Mouse (Mus musculus) c-Kit-positive CD71-positive TER-119-positive erythroid progenitor cells, embryonic 14.5 days (primary cell): Measurements from ENCODE around the gene 4932438H23Rik.

Experiments
- DNase-seq: peaks from one replicate; pipeline ENCODE4 v3.0.0-alpha.2; 2013; ENCODE audit warnings: low spot score

The 4932438H23Rik gene

DNA sequence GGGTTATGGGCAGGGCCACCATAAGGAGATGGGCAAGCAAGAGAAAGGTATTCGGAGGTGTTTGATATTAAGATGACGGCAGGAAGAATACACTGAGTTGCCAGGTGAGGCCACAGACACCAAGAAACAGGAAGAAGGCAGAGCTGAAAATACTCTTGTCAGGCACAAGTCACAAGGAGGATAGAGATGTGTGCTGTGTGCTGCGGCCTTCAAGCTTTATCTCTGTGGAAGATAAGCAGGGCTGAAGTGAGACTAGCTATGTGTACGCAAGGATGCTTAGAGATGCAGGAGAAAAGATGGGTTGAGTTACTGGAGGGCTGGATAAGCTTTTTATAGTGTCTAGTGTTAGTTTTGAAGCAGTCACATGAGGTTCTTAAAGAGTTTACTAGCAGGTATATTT, 37.7 kb downstream of the 4932438H23Rik start:
- DNase-seq: peak; percentile 30

GRCm38 (mm10) chr16:91056043-91056821, 38.7 kb downstream of the 4932438H23Rik start:
- DNase-seq: peak; percentile 76

GRCm38 (mm10) chr16:91055150-91055549, 39.8 kb downstream of the 4932438H23Rik start:
- no peak for DNase-seq

DNA sequence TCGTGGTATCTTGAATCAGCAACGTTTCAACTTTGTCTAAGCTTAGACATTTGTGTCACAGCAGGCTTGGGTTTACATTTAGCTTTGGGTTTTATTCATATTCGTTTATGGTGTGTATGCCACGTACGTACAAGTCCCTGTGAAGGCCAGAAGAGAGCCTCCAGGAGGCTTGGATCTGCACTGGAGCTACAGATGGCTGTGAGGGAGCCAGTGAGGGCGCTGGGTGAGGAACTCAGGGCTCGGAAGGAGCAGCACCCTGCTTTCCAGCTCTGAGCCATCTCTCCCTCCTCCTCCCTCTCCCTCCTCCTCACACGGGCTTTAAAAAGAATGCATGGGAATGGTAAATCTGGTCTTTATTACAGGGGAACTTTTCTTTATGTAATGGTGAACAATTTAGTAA, 41.3 kb downstream of the 4932438H23Rik start:
- DNase-seq: no peak

DNA sequence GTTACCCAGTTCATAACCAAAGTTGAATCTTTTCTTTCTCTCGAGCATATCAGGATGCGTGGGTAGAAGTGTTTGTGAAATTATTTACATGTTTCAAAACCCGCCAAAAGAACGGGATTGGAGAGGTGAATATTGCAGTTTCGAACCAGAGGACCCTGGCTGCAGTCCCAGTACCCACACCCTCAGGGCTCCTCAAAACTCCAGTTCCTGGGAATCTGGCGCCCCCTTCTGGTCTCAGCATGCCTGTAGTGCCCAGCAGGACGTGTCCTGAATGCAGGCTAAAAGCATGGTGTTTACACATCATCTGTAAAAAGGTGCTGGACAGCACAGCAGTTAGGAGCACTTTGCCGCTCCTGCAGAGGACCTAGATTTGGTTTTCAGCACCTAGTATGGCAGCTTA, 49.4 kb downstream of the 4932438H23Rik start:
- DNase-seq: peak; percentile 52

DNA sequence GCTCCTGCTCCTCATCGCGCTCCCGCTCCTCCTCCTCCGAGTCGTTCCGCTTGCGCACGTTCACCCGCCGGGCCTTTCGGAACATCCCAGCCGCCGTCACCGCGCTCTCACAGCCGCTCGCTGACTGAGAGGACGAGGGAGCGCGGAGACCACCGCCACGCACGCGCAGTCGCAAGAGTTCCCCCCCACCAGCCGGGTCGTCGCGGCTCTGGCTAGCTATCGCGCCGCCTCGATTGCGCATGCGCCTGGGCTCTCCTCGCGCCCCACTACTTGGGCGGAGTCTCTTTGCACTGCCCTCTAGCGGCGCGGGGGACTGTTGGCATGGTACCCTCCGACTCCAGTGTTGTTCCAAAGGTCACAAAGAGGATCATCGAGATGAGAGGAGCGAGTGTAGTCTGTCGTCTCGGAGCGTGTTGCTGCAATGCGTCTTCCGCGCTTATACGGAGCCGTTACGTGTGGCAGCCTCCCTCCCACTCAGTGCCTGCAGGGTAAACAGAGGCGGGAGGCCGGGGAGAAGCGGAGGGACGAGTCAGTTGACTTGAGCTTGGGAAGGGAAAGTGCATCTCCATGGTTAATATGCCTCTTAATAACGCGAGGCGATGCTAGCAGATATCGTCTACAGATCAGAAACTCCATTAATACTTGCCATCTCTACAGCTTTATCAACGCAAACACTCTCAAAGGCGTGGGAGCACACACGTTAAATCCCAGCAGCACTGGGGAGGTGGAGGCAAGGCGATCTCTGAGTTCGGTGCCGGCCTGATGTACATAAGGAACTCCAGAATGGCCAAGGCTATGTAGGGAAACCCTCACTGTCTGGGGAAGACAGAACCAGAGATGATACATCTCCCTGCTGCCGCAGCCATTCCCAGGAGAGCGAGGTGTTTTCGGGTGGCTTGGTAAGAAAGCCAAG, 50.4 kb downstream of the 4932438H23Rik start, which contains the start of gene Paxbp1:
Gene Paxbp1 (minus strand): TSS at position 274 of the 913 bp plus-strand sequence.
- peak; percentile 99 for DNase-seq

DNA sequence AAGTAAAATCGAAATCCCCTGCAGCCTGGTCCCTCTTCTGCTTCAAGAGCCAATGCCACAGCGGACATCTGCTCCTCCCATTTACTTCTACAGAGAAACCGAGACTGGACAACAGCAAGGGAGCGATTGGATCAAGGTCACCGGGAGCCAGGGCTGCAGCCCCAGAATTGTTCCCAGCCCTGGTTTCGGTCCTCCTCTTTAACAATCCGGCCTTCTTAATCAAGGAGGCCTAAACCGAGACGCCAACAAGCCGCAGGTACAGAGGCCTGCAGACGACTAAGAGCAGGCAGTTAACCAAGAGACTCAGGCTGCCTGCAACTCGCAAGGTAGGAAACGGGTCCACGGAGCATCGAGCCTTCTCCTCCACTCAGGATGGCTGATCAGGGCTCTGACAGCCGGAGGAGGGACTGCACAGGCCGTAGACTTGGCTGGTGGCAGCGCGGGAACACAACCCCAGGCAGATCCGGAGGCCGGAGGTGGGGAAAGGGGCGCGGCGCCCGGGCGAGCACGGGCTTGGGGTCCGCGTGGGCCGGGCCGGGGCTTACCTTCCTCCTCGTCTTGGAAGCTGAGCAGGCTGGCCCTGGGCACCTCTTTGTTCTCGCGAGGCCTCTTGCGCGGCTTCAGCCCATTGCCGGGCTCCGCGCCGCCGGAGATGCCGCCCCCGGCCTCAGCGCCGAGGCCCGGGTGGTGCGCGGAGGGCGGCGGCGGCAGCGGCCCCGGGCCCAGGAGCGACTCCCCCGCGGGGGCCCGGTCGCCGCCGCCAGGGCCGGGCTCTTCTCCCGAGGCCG, 51.3 kb downstream of the 4932438H23Rik start:
- peak; percentile 37 for DNase-seq

- DNase-seq: no peak
Measured at GRCm38 (mm10) chr16:91042640-91043039, 52.3 kb downstream of the 4932438H23Rik start.

DNA sequence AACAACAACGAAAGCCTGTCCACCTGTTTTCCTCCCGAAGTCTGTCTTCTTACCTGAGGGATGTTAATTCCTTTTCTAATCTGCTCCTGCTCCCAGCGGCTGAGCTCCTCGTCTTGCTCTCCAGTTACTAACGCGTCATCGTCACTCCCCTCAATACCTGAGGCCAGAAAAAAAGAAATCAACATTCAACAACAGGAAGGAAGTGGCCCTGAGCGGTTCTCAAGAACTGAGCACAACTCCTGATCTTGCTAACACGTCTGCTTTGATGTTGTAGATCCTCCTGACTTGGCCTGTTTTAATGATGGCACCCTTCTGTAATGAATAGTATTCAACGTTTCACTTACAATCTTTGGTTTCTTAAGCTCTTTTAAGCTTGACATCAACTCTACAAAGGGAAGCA, 59.1 kb downstream of the 4932438H23Rik start:
- DNase-seq: no peak

DNA sequence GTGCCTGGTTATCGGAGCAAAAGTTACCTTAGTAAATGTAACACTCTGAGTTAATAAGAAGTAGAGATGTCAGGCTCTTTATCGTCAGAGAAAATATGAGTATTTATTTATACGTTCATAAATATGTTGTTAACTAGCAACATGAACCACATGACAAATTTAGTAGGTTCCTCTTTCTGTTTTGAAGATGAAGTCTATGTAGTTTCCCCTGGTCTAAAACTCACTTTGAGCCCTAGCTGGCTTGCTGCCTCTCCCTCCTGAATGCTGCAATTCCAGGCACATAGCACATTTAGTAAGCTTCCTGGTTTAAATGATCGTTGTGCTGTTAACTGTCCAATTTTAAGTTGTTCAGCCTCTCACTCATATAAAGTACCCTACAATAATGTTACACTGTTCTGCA, 64.2 kb downstream of the 4932438H23Rik start:
- DNase-seq: no peak

- DNase-seq: no peak
Measured at GRCm38 (mm10) chr16:91029901-91030300, 65.0 kb downstream of the 4932438H23Rik start.

DNA sequence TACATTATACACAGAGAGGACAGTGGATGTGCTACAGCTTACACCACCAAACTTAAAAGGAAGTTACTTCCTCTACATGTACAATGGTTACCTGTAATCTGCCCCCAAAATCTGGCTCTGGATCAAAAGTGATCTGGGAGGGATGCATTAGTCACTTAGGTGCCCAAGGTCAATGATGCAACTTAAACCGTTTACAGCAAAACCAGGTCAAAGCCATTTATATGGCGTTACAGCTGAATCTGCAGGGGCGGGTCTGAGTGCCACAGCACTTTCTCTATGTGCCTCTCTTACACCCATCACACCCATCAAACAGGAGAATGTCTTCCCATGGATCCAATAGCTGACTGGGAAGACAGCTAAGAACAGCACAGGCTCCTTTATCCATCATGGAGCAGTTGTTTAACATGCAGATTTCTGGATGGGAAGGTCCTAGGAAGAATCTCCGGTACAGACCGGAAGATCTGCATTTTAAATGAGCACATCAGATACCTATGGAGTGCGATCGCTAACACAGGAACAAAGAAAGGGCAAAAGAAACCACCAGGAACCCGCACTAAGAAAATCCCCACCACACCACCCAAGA, 65.7 kb downstream of the 4932438H23Rik start:
- DNase-seq: no peak

DNA sequence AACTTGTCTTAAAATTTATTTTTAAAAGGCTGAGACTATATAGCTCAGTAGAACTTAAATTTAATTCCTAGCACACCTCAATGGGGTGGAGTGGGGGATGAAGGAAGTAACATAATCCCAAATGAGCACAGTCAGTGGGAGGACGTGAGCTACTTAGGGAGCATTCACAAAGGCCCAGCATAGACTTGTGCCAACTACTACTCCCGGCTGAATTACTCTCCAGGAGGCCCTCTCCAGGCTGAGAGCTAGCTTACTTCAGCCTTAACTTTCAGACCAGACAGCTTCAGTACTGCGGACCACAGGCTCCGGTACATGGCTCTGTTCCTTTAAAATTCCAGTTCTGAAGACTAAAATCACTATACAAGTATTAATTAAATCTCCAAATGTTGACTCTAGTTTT, 68.6 kb downstream of the 4932438H23Rik start:
- DNase-seq: no peak

- DNase-seq: no peak
Measured at GRCm38 (mm10) chr16:91023384-91023783, 71.5 kb downstream of the 4932438H23Rik start.

DNA sequence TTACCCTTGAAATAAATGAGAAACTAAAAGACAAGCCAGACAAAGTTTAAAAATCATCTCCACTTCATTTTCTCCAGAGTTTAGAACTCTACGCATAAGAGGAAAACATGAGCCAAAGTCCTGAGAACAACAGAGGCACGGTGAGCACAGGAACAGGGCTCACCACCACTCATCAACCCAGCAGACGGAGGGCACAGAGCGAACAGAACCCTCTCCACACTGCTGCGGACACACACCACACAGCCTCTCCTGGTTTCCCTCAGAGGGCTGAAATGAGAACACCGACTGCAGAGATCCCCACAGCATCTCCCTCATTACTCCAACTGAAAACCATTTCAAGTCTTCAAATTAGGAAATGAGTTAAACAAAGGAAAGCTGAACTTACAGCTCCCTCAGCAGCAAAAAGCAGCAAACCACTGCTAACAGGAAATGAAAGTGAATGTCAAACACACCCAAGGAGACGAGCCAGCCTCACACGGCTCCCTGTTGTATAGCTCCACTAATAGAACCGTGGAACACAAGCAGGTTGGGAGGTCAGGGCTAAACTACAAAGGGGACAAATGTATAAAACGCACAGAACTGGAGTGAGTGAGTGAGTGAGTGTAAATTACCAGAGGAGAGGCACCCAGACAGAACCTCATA, 74.0 kb downstream of the 4932438H23Rik start:
- DNase-seq: no peak

- no peak for DNase-seq
Measured at GRCm38 (mm10) chr16:91019476-91019875, 75.4 kb downstream of the 4932438H23Rik start.

GRCm38 (mm10) chr16:91015761-91016160, 79.2 kb downstream of the 4932438H23Rik start:
- DNase-seq: no peak

DNA sequence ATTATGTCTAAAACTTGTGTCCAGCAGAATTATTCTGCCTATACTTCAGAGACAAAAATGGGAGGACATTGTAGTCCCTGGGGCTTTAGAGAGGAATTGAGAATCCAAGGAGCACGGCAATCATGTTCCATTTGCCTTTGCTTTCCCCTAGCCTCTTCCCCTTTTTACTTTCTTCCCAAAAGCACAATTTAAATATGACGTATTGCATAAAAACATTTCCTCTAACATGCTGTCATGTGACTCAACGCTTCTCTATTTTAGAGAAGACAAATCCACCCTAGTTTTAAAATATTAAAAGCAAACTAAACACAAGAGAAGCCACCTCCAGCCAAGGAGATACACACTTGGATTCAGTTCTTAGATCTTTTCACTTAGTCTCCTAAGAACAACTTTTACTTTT, 83.1 kb downstream of the 4932438H23Rik start:
- DNase-seq: no peak

- peak; percentile 87 for DNase-seq
Measured at GRCm38 (mm10) chr16:91011021-91011683, 83.8 kb downstream of the 4932438H23Rik start, which contains the start of gene Synj1. TSS of gene Synj1 (minus strand) at chr16:91011308.

- peak; percentile 41 for DNase-seq
Measured at GRCm38 (mm10) chr16:91010581-91011020, 84.3 kb downstream of the 4932438H23Rik start.
